ENCODE assay signal across 14 mouse cellular contexts in the genomic region with DNA sequence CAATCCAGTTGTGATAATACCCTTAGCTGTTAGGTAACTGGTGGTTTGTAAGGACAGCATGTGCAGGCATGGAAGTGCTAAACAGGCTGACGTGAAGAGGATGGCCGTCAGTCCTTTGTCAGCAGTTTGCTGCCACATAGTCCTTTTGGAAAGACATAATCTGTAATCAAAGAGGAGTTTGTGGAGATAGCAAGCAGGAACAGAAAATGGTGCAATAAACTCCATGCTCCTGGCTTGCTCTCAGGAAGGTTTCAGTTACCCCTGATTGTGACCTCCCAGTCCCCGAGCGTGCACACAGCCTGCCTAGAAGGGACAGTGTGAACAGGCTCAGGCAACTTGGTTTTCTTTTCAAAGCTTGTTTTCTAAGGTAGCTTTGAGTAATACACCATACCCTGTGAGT.
DNase-seq lines count a peak whose midpoint lies in the region; ATAC-seq lines count a peak whose summit lies in the region.
"Had no signal": no experiment of that assay in that cellular context is flagged by ENCODE, and none has a peak within 500 bp of the region (broad histone marks: within the 10 kb centered on the region; RNA-seq: fewer than 3 reads in every experiment).

No protein-coding gene starts in this region.

- ATAC-seq in kidney, embryonic 15.5 days (replicated peaks; ENCODE audit: low FRiP score), result no peak
- no peak for ATAC-seq in hindbrain, embryonic 14.5 days (ENCODE audit: low FRiP score)
- ATAC-seq in liver, embryonic 16.5 days (ENCODE audit: low read depth), result no peak

- no peaks in the 10 kb centered on the region for H3K36me3 ChIP-seq in kidney, embryonic 15.5 days
- no peaks in the 10 kb centered on the region for H3K36me3 ChIP-seq in hindbrain, embryonic 14.5 days (replicated peaks; ENCODE audit: control insufficient read depth, insufficient read depth)
- H3K36me3 ChIP-seq in liver, embryonic 16.5 days (ENCODE audit: control insufficient read depth, insufficient read depth), result no peaks in the 10 kb centered on the region
- H3K36me3 ChIP-seq: embryonic facial prominence, embryonic 15.5 days; heart, embryonic 12.5 days; limb, embryonic 13.5 days had no signal

- WGBS in kidney, embryonic 15.5 days, result 48% methylated on average over 4 of the region's 4 CpGs
- WGBS in hindbrain, embryonic 14.5 days, result 59% methylated on average over 4 of the region's 4 CpGs
- 62% methylated on average over 4 of the region's 4 CpGs for WGBS in liver, embryonic 16.5 days (ENCODE audit: insufficient replicate concordance)

- peak; percentile 85 for DNase-seq in heart, adult 11 months
- DNase-seq in heart, postnatal 14 days, result no peak
- no peak for DNase-seq in kidney, adult 8-10 months
- no peak for DNase-seq in hindbrain, embryonic 14.5 days (ENCODE audit: low spot score)
- DNase-seq in adrenal gland, postnatal 25 days, result no peak
- DNase-seq in T-cell, adult 2 months (ENCODE audit: low spot score), result no peak
- DNase-seq: cerebellum, adult 11 months; kidney, adult 9 months; lung, postnatal 14 days had no signal

- no peak overlapping the region for H3K4me3 ChIP-seq in kidney, embryonic 15.5 days (replicated peaks)
- H3K4me3 ChIP-seq in hindbrain, embryonic 14.5 days (replicated peaks; ENCODE audit: low read length), result no peak overlapping the region
- H3K4me3 ChIP-seq in liver, embryonic 16.5 days (ENCODE audit: low read depth, low read length), result no peak overlapping the region
- H3K4me3 ChIP-seq: embryonic facial prominence, embryonic 15.5 days; heart, embryonic 12.5 days; limb, embryonic 13.5 days had no signal

- H3K4me1 ChIP-seq in kidney, embryonic 15.5 days, result peaks cover 56% of the 10 kb centered on the region
- peaks cover 41% of the 10 kb centered on the region for H3K4me1 ChIP-seq in hindbrain, embryonic 14.5 days (replicated peaks; ENCODE audit: control insufficient read depth, insufficient read depth, low read length)
- peaks cover 53% of the 10 kb centered on the region for H3K4me1 ChIP-seq in liver, embryonic 16.5 days (ENCODE audit: control insufficient read depth, low read depth, low read length)

- H3K27ac ChIP-seq in kidney, embryonic 15.5 days, result peak overlapping the region; percentile 33; the same call in 1 of the 2 replicates
- peak overlapping the region; percentile 66 for H3K27ac ChIP-seq in hindbrain, embryonic 14.5 days
- H3K27ac ChIP-seq in liver, embryonic 16.5 days (ENCODE audit: low read length), result 0 out of 2 replicates have a peak overlapping the region, but pooled peaks have one; percentile 7
- H3K27ac ChIP-seq: embryonic facial prominence, embryonic 15.5 days; limb, embryonic 13.5 days had no signal

- H3K27me3 ChIP-seq in kidney, embryonic 15.5 days, result no peaks in the 10 kb centered on the region
- no peaks in the 10 kb centered on the region for H3K27me3 ChIP-seq in hindbrain, embryonic 14.5 days (ENCODE audit: control insufficient read depth, insufficient read depth, low read length)
- no peaks in the 10 kb centered on the region for H3K27me3 ChIP-seq in liver, embryonic 16.5 days (ENCODE audit: control insufficient read depth, insufficient read depth, low read depth, low read length)
- H3K27me3 ChIP-seq: embryonic facial prominence, embryonic 15.5 days; heart, embryonic 12.5 days; limb, embryonic 13.5 days had no signal

- no peak overlapping the region for H3K4me2 ChIP-seq in kidney, embryonic 15.5 days
- no peak overlapping the region for H3K4me2 ChIP-seq in hindbrain, embryonic 14.5 days (replicated peaks)
- no peak overlapping the region for H3K4me2 ChIP-seq in liver, embryonic 16.5 days (ENCODE audit: low read depth, low read length)
- H3K4me2 ChIP-seq: embryonic facial prominence, embryonic 15.5 days; heart, embryonic 12.5 days; limb, embryonic 13.5 days had no signal

- H3K9me3 ChIP-seq in kidney, embryonic 15.5 days (replicated peaks), result no peaks in the 10 kb centered on the region
- H3K9me3 ChIP-seq in hindbrain, embryonic 14.5 days (ENCODE audit: control insufficient read depth, low read length), result no peaks in the 10 kb centered on the region
- no peaks in the 10 kb centered on the region for H3K9me3 ChIP-seq in liver, embryonic 16.5 days (replicated peaks; ENCODE audit: control insufficient read depth, low read length)
- H3K9me3 ChIP-seq: embryonic facial prominence, embryonic 15.5 days; heart, embryonic 12.5 days; limb, embryonic 13.5 days had no signal

- no peak overlapping the region for H3K9ac ChIP-seq in kidney, embryonic 15.5 days
- H3K9ac ChIP-seq in hindbrain, embryonic 14.5 days, result no peak overlapping the region; the same call in 1 of the 2 replicates
- H3K9ac ChIP-seq in liver, embryonic 16.5 days (ENCODE audit: low read depth, low read length), result no peak overlapping the region
- H3K9ac ChIP-seq: embryonic facial prominence, embryonic 15.5 days; limb, embryonic 13.5 days had no signal

- intact Hi-C loops in heart, postnatal 14 days (cut with DNase I), result no loop called here

Comparison
In these comparisons a context has a peak if more than half of its experiments do, and no peak if none do; other contexts are left out.
1. H3K27ac ChIP-seq: peak in every context shown above with its lines; median percentile 66 in hindbrain, embryonic 14.5 days; 33 in kidney, embryonic 15.5 days; 7 in liver, embryonic 16.5 days.